Mouse (Mus musculus): ENCODE results near the gene Prdm13.

- TF ChIP-seq CTCF (IDR thresholded peaks at IDR 0.05; ENCODE audit: extremely low read depth, insufficient read depth, low read length): no peak
- no peak for TF ChIP-seq POLR2A (IDR thresholded peaks at IDR 0.05; ENCODE audit: extremely low read depth, insufficient read depth, low read length)
Observed at GRCm38 (mm10) chr4:21705046-21705445, 19.3 kb upstream of the Prdm13 start.

Measured in cortical plate, adult 2 months (tissue).